Mouse (Mus musculus) cortical plate, adult 2 months (tissue): ENCODE results near the gene 4930544D05Rik. TPM values are rescaled to one million over a fixed set of nuclear protein-coding genes. Genes with fewer than 3 reads are reported as not detected.

ENCODE experiments used
- H3K27ac ChIP-seq: fragments of 200-500 bp; 2 replicates; pipeline ENCODE4 v1.5.1; 2012; ENCODE audit warnings: low read length, control low read depth, inconsistent platforms; ENCODE audit not compliant: insufficient read depth
- H3K4me1 ChIP-seq: fragments of 200-500 bp; 2 replicates; pipeline ENCODE4 v1.6.1; 2011; ENCODE audit warnings: low read length; ENCODE audit not compliant: control insufficient read depth, insufficient read depth
- H3K4me3 ChIP-seq: fragments of 200-500 bp; 2 replicates; pipeline ENCODE4 v1.5.1; 2011; ENCODE audit warnings: mild to moderate bottlenecking, low read length, control low read depth; ENCODE audit not compliant: insufficient read depth
- CTCF ChIP-seq: fragments of 200-500 bp; IDR thresholded peaks from 2 replicates; pipeline ENCODE4 v1.5.1; 2011; ENCODE audit warnings: mild to moderate bottlenecking, control low read depth, low read length; ENCODE audit not compliant: insufficient read depth; ENCODE audit errors: extremely low read depth
- POLR2A ChIP-seq: fragments of 200-500 bp; IDR thresholded peaks from 2 replicates; pipeline ENCODE4 v1.6.1; 2011; ENCODE audit warnings: mild to moderate bottlenecking, low read length, control low read depth; ENCODE audit not compliant: insufficient read depth; ENCODE audit errors: extremely low read depth
- polyA plus RNA-seq: library from polyadenylated mRNA; depleted of rRNA; stranded (reverse); fragments of >200 nt; gene quantifications from 2 replicates; pipeline ENCODE4 v1.2.3, GENCODE M21; 2012; rRNA removed

The 4930544D05Rik gene
- polyA plus RNA-seq, 1 experiment, result not detected

- no peak overlapping the region for H3K4me3 ChIP-seq
- H3K4me1 ChIP-seq, result no peaks in the 10 kb centered on the region
- H3K27ac ChIP-seq, result no peak overlapping the region
- TF ChIP-seq CTCF (no peak), POLR2A (no peak)
Measured at GRCm38 (mm10) chr11:70658521-70658920, 42.9 kb downstream of the 4930544D05Rik start.

- no peak for TF ChIP-seq POLR2A
- no peak for TF ChIP-seq CTCF
- H3K4me3 ChIP-seq, result no peak overlapping the region
- no peaks in the 10 kb centered on the region for H3K4me1 ChIP-seq
- no peak overlapping the region for H3K27ac ChIP-seq
Measured at GRCm38 (mm10) chr11:70658942-70659341, 43.3 kb downstream of the 4930544D05Rik start.

DNA sequence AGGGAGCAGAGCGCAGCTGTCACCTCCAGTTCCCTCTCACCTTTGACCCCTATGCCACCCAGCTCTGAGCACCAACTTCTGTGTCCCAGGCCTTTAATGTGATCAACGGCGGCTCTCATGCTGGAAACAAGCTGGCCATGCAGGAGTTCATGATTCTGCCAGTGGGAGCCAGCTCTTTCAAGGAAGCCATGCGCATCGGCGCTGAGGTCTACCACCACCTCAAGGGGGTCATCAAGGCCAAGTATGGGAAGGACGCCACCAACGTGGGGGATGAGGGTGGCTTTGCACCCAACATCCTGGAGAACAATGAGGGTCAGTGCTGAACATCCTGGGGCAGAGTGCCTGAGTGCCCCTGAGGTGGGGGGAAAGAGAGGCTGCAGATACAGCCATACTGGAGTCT lies 44.9 kb downstream of the 4930544D05Rik start:
- no peak for TF ChIP-seq POLR2A
- no peak for TF ChIP-seq CTCF
- H3K4me1 ChIP-seq, result no peaks in the 10 kb centered on the region
- H3K27ac ChIP-seq, result no peak overlapping the region
- no peak overlapping the region for H3K4me3 ChIP-seq

DNA sequence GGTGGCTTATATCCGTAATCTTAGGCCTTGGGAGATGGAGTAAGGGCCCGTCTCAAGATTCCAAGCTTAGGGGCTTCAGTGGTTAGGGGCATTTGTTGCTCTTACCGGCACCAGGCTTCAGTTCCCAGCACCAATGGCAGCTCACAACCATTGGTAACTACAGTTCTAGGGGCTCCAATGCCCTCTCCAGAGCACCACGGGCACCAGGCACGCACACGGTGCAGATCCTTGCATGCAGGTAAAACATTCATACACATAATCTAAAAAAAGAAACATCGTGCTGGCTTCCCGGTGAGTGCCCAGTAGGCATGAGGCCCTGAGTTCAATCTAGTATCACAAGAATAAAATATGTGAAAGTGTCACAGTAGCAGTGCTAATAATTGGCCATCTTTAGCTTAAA lies 47.5 kb downstream of the 4930544D05Rik start:
- Histone ChIP-seq H3K4me1 (no peaks in the 10 kb centered on the region), H3K27ac (no peak overlapping the region), H3K4me3 (no peak overlapping the region)
- no peak for TF ChIP-seq POLR2A
- no peak for TF ChIP-seq CTCF

DNA sequence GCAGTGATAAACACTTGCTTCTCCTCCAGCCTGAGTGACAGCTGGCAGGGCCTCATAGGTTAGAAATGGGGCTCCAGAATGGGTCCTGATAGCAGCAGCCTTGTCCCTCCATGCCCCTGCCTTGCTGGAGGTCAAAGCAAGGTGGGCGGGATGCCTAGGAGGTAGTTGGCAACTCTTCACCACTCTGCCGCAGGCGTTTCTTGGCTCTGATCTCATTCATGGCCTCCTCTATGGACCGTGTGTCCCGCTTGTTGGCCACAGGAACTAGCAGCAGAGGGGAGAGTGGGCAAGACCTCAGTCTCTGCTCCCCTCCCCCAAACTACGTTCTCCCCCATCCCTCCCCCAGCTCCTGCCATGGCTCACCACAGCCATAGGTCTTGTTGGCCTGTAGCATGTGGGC lies 48.3 kb downstream of the 4930544D05Rik start:
- TF ChIP-seq CTCF (no peak), POLR2A (no peak)
- H3K4me3 ChIP-seq, result no peak overlapping the region
- H3K4me1 ChIP-seq, result no peaks in the 10 kb centered on the region
- H3K27ac ChIP-seq, result no peak overlapping the region

DNA sequence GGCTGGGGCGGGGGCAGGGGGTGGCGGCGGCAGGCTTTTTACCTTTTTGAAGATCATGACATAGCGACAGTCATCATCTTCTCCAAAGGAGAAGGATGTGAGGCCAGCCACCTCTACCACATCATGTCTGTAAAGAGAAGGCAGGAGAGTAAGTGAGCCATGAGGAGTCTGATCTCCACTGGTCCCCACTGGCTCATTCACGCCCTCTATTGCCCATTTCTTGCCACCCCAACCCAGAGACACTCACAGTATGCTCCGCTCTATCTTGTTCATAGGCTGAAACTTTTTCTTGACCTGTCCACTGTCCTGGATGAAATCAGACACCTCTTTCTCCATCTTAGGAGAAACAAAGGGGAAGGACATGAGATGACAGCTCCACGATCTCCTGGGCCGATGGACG lies 49.1 kb downstream of the 4930544D05Rik start:
- H3K27ac ChIP-seq, result no peak overlapping the region
- TF ChIP-seq POLR2A (no peak), CTCF (no peak)
- no peak overlapping the region for H3K4me3 ChIP-seq
- H3K4me1 ChIP-seq, result no peaks in the 10 kb centered on the region

Other genes starting within 250 kb of the 4930544D05Rik start
- gene Pelp1, start 205.8 kb upstream of the 4930544D05Rik start, polyA plus RNA-seq, result 19.0 and 20.2 TPM in 2 replicates
- gene Arrb2, start 183.2 kb upstream of the 4930544D05Rik start, polyA plus RNA-seq, result 58.1 and 61.5 TPM in 2 replicates
- gene Med11, start 163.9 kb upstream of the 4930544D05Rik start, polyA plus RNA-seq, result 14.8 and 15.4 TPM in 2 replicates
- gene Zmynd15, start 156.4 kb upstream of the 4930544D05Rik start, polyA plus RNA-seq, result 0.44 and 0.47 TPM in 2 replicates
- 1.7 and 2.4 TPM in 2 replicates for gene Cxcl16, start 155.9 kb upstream of the 4930544D05Rik start, polyA plus RNA-seq
- 0.44 and 0.95 TPM in 2 replicates for gene Tm4sf5, start 110.6 kb upstream of the 4930544D05Rik start, polyA plus RNA-seq
- gene Vmo1, start 101.2 kb upstream of the 4930544D05Rik start, polyA plus RNA-seq, result 0.23 and 0.34 TPM in 2 replicates
- gene Gltpd2, start 96.7 kb upstream of the 4930544D05Rik start, polyA plus RNA-seq, result not detected in 2 replicates
- gene Psmb6, start 90.5 kb upstream of the 4930544D05Rik start, polyA plus RNA-seq, result 240 and 248 TPM in 2 replicates
- gene Gm40193, start 82.9 kb upstream of the 4930544D05Rik start, polyA plus RNA-seq, result not detected in 2 replicates
- 21.4 and 24.4 TPM in 2 replicates for gene Pld2, start 75.8 kb upstream of the 4930544D05Rik start, polyA plus RNA-seq
- gene Mink1, start 53.0 kb upstream of the 4930544D05Rik start, polyA plus RNA-seq, result 318 and 325 TPM in 2 replicates
- gene Chrne, start 3.4 kb downstream of the 4930544D05Rik start, polyA plus RNA-seq, result 0.19 and 0.27 TPM in 2 replicates
- not detected in 2 replicates for gene Gp1ba, start 23.3 kb downstream of the 4930544D05Rik start, polyA plus RNA-seq
- gene Rnf167, start 31.4 kb downstream of the 4930544D05Rik start, polyA plus RNA-seq, result 124 and 128 TPM in 2 replicates
- gene Slc25a11, start 31.6 kb downstream of the 4930544D05Rik start, polyA plus RNA-seq, result 139 and 143 TPM in 2 replicates
- gene Pfn1, start 38.8 kb downstream of the 4930544D05Rik start, polyA plus RNA-seq, result 270 and 277 TPM in 2 replicates
- 26.4 and 26.6 TPM in 2 replicates for gene Eno3, start 41.4 kb downstream of the 4930544D05Rik start, polyA plus RNA-seq
- 74.5 and 81.9 TPM in 2 replicates for gene Spag7, start 53.6 kb downstream of the 4930544D05Rik start, polyA plus RNA-seq
- 126 and 138 TPM in 2 replicates for gene Camta2, start 72.3 kb downstream of the 4930544D05Rik start, polyA plus RNA-seq
- gene Inca1, start 84.3 kb downstream of the 4930544D05Rik start, polyA plus RNA-seq, result 4.8 and 5.2 TPM in 2 replicates
- gene Kif1c, start 84.7 kb downstream of the 4930544D05Rik start, polyA plus RNA-seq, result 51.2 and 53.7 TPM in 2 replicates
- 8.0 and 8.9 TPM in 2 replicates for gene Zfp3, start 148.4 kb downstream of the 4930544D05Rik start, polyA plus RNA-seq
- 0.11 and 0.15 TPM in 2 replicates for gene Scimp, start 196.7 kb downstream of the 4930544D05Rik start, polyA plus RNA-seq
- gene Rabep1, start 228.9 kb downstream of the 4930544D05Rik start, polyA plus RNA-seq, result 40.7 and 41.7 TPM in 2 replicates